Mouse (Mus musculus): ENCODE data around the gene 2810006K23Rik. TPM values are rescaled to one million over a fixed set of nuclear protein-coding genes. Genes with fewer than 3 reads are reported as not detected.
"Not testable (repeated sequence)": the region's sequence is repeated elsewhere in the genome, so short reads cannot be mapped to it uniquely, and the experiment has no call there.

The 2810006K23Rik gene
- polyA plus RNA-seq, 1 experiment from 2014 or later, result 15.8 TPM

GRCm38 (mm10) chr5:124330086-124330485 lies 2.2 kb downstream of the 2810006K23Rik start:
- ATAC-seq (replicated peaks; ENCODE audit: insufficient number of reproducible peaks, low FRiP score, low TSS enrichment, low read depth) (no peak), DNase-seq (ENCODE audit: low spot score) (no peak)
- Histone ChIP-seq H3K4me1 (ENCODE audit: control insufficient read depth, insufficient read depth, low read length) (no peaks in the 10 kb centered on the region; the same call in 1 of the 2 replicates), H3K9me3 (replicated peaks; ENCODE audit: control insufficient read depth, low read length) (no peaks in the 10 kb centered on the region), H3K4me2 (ENCODE audit: low read depth, low read length) (no peak overlapping the region), H3K36me3 (replicated peaks; ENCODE audit: control insufficient read depth, insufficient read depth, low read depth, low read length) (no peaks in the 10 kb centered on the region), H3K27me3 (ENCODE audit: control insufficient read depth, insufficient read depth, low read length) (no peaks in the 10 kb centered on the region), H3K9ac (replicated peaks; ENCODE audit: low read length) (no peak overlapping the region), H3K27ac (replicated peaks; ENCODE audit: low read depth, low read length) (no peak overlapping the region), H3K4me3 (ENCODE audit: low read depth, low read length) (no peak overlapping the region)
- WGBS, result 88% methylated on average over 6 of the region's 6 CpGs

GRCm38 (mm10) chr5:124334392-124334791 lies 6.5 kb downstream of the 2810006K23Rik start:
- H3K9me3 ChIP-seq (replicated peaks; ENCODE audit: control insufficient read depth, low read length), result no peaks in the 10 kb centered on the region
- WGBS, result 43% methylated on average over 6 of the region's 6 CpGs
- H3K27me3 ChIP-seq (ENCODE audit: control insufficient read depth, insufficient read depth, low read length), result no peaks in the 10 kb centered on the region
- peak; percentile 24 for DNase-seq (ENCODE audit: low spot score)
- H3K4me2 ChIP-seq (ENCODE audit: low read depth, low read length), result no peak overlapping the region
- H3K4me3 ChIP-seq (ENCODE audit: low read depth, low read length), result no peak overlapping the region
- H3K4me1 ChIP-seq (ENCODE audit: control insufficient read depth, insufficient read depth, low read length), result no peaks in the 10 kb centered on the region; the same call in 1 of the 2 replicates
- H3K9ac ChIP-seq (replicated peaks; ENCODE audit: low read length), result no peak overlapping the region
- H3K36me3 ChIP-seq (replicated peaks; ENCODE audit: control insufficient read depth, insufficient read depth, low read depth, low read length), result no peaks in the 10 kb centered on the region
- peak; percentile 61 for ATAC-seq (replicated peaks; ENCODE audit: insufficient number of reproducible peaks, low FRiP score, low TSS enrichment, low read depth)
- peak overlapping the region; percentile 7 for H3K27ac ChIP-seq (replicated peaks; ENCODE audit: low read depth, low read length)

GRCm38 (mm10) chr5:124337103-124337502 lies 9.2 kb downstream of the 2810006K23Rik start:
- Histone ChIP-seq H3K4me3 (ENCODE audit: low read depth, low read length) (no peak overlapping the region), H3K9ac (replicated peaks; ENCODE audit: low read length) (no peak overlapping the region), H3K4me1 (ENCODE audit: control insufficient read depth, insufficient read depth, low read length) (no peaks in the 10 kb centered on the region; the same call in 1 of the 2 replicates), H3K9me3 (replicated peaks; ENCODE audit: control insufficient read depth, low read length) (no peaks in the 10 kb centered on the region), H3K27me3 (ENCODE audit: control insufficient read depth, insufficient read depth, low read length) (no peaks in the 10 kb centered on the region), H3K27ac (replicated peaks; ENCODE audit: low read depth, low read length) (no peak overlapping the region), H3K4me2 (ENCODE audit: low read depth, low read length) (no peak overlapping the region), H3K36me3 (replicated peaks; ENCODE audit: control insufficient read depth, insufficient read depth, low read depth, low read length) (no peaks in the 10 kb centered on the region)
- ATAC-seq (replicated peaks; ENCODE audit: insufficient number of reproducible peaks, low FRiP score, low TSS enrichment, low read depth) (no peak), DNase-seq (ENCODE audit: low spot score) (no peak)
- 90% methylated on average over 9 of the region's 9 CpGs for WGBS

- H3K4me2 ChIP-seq (ENCODE audit: low read depth, low read length), result no peak overlapping the region
- 53% methylated on average over 9 of the region's 9 CpGs for WGBS
- no peaks in the 10 kb centered on the region for H3K36me3 ChIP-seq (replicated peaks; ENCODE audit: control insufficient read depth, insufficient read depth, low read depth, low read length)
- H3K9me3 ChIP-seq (replicated peaks; ENCODE audit: control insufficient read depth, low read length), result no peaks in the 10 kb centered on the region
- no peak overlapping the region for H3K9ac ChIP-seq (replicated peaks; ENCODE audit: low read length)
- ATAC-seq (replicated peaks; ENCODE audit: insufficient number of reproducible peaks, low FRiP score, low TSS enrichment, low read depth) (no peak), DNase-seq (ENCODE audit: low spot score) (no peak)
- H3K27me3 ChIP-seq (ENCODE audit: control insufficient read depth, insufficient read depth, low read length), result no peaks in the 10 kb centered on the region
- no peak overlapping the region for H3K4me3 ChIP-seq (ENCODE audit: low read depth, low read length)
- no peak overlapping the region for H3K27ac ChIP-seq (replicated peaks; ENCODE audit: low read depth, low read length)
- no peaks in the 10 kb centered on the region; the same call in 1 of the 2 replicates for H3K4me1 ChIP-seq (ENCODE audit: control insufficient read depth, insufficient read depth, low read length)
Observed at GRCm38 (mm10) chr5:124337909-124338308, 10.0 kb downstream of the 2810006K23Rik start.

- Histone ChIP-seq H3K4me1 (ENCODE audit: control insufficient read depth, insufficient read depth, low read length) (no peaks in the 10 kb centered on the region), H3K4me3 (ENCODE audit: low read depth, low read length) (no peak overlapping the region), H3K4me2 (ENCODE audit: low read depth, low read length) (no peak overlapping the region), H3K9me3 (replicated peaks; ENCODE audit: control insufficient read depth, low read length) (no peaks in the 10 kb centered on the region), H3K27ac (replicated peaks; ENCODE audit: low read depth, low read length) (no peak overlapping the region), H3K36me3 (replicated peaks; ENCODE audit: control insufficient read depth, insufficient read depth, low read depth, low read length) (no peaks in the 10 kb centered on the region), H3K9ac (replicated peaks; ENCODE audit: low read length) (no peak overlapping the region), H3K27me3 (ENCODE audit: control insufficient read depth, insufficient read depth, low read length) (no peaks in the 10 kb centered on the region)
- ATAC-seq (replicated peaks; ENCODE audit: insufficient number of reproducible peaks, low FRiP score, low TSS enrichment, low read depth) (no peak), DNase-seq (ENCODE audit: low spot score) (no peak)
- WGBS, result 84% methylated on average over 8 of the region's 8 CpGs
Observed at GRCm38 (mm10) chr5:124338791-124339190, 10.9 kb downstream of the 2810006K23Rik start.

GRCm38 (mm10) chr5:124341753-124342339 lies 14.0 kb downstream of the 2810006K23Rik start:
- H3K4me3 ChIP-seq (ENCODE audit: low read depth, low read length); H3K4me2 ChIP-seq (ENCODE audit: low read depth, low read length); H3K27ac ChIP-seq (replicated peaks; ENCODE audit: low read depth, low read length); H3K9me3 ChIP-seq (replicated peaks; ENCODE audit: control insufficient read depth, low read length); H3K9ac ChIP-seq (replicated peaks; ENCODE audit: low read length); H3K36me3 ChIP-seq (replicated peaks; ENCODE audit: control insufficient read depth, insufficient read depth, low read depth, low read length); H3K4me1 ChIP-seq (ENCODE audit: control insufficient read depth, insufficient read depth, low read length); DNase-seq (ENCODE audit: low spot score); H3K27me3 ChIP-seq (ENCODE audit: control insufficient read depth, insufficient read depth, low read length): not testable (repeated sequence)
- WGBS, result 65% methylated on average over 6 of the region's 6 CpGs
- 0 out of 2 replicates have a peak, but pooled peaks have one; percentile 10 for ATAC-seq (replicated peaks; ENCODE audit: insufficient number of reproducible peaks, low FRiP score, low TSS enrichment, low read depth)

- H3K4me1 ChIP-seq (ENCODE audit: control insufficient read depth, insufficient read depth, low read length), result no peaks in the 10 kb centered on the region
- no peaks in the 10 kb centered on the region for H3K9me3 ChIP-seq (replicated peaks; ENCODE audit: control insufficient read depth, low read length)
- peaks cover 7% of the 10 kb centered on the region for H3K36me3 ChIP-seq (replicated peaks; ENCODE audit: control insufficient read depth, insufficient read depth, low read depth, low read length)
- no peak overlapping the region for H3K27ac ChIP-seq (replicated peaks; ENCODE audit: low read depth, low read length)
- 84% methylated on average over 8 of the region's 8 CpGs for WGBS
- no peaks in the 10 kb centered on the region for H3K27me3 ChIP-seq (ENCODE audit: control insufficient read depth, insufficient read depth, low read length)
- no peak overlapping the region for H3K4me3 ChIP-seq (ENCODE audit: low read depth, low read length)
- H3K4me2 ChIP-seq (ENCODE audit: low read depth, low read length), result no peak overlapping the region
- DNase-seq (ENCODE audit: low spot score) (no peak), ATAC-seq (replicated peaks; ENCODE audit: insufficient number of reproducible peaks, low FRiP score, low TSS enrichment, low read depth) (no peak)
- no peak overlapping the region for H3K9ac ChIP-seq (replicated peaks; ENCODE audit: low read length)
Observed at GRCm38 (mm10) chr5:124342897-124343296, 15.0 kb downstream of the 2810006K23Rik start.

GRCm38 (mm10) chr5:124349196-124349595 lies 21.3 kb downstream of the 2810006K23Rik start:
- H3K4me3 ChIP-seq (ENCODE audit: low read depth, low read length), result no peak overlapping the region
- DNase-seq (ENCODE audit: low spot score) (no peak), ATAC-seq (replicated peaks; ENCODE audit: insufficient number of reproducible peaks, low FRiP score, low TSS enrichment, low read depth) (no peak)
- H3K9ac ChIP-seq (replicated peaks; ENCODE audit: low read length), result no peak overlapping the region
- peaks cover 16% of the 10 kb centered on the region for H3K36me3 ChIP-seq (replicated peaks; ENCODE audit: control insufficient read depth, insufficient read depth, low read depth, low read length)
- no peaks in the 10 kb centered on the region for H3K27me3 ChIP-seq (ENCODE audit: control insufficient read depth, insufficient read depth, low read length)
- H3K4me1 ChIP-seq (ENCODE audit: control insufficient read depth, insufficient read depth, low read length), result peaks cover 12% of the 10 kb centered on the region
- no peak overlapping the region for H3K4me2 ChIP-seq (ENCODE audit: low read depth, low read length)
- 93% methylated on average over 17 of the region's 17 CpGs for WGBS
- no peaks in the 10 kb centered on the region for H3K9me3 ChIP-seq (replicated peaks; ENCODE audit: control insufficient read depth, low read length)
- H3K27ac ChIP-seq (replicated peaks; ENCODE audit: low read depth, low read length), result no peak overlapping the region
